Mouse (Mus musculus) hindbrain, embryonic 14.5 days (tissue): ENCODE measurements at regions not wholly inside any gene's neighbourhood (a gene's known extent, or its start where the extent isn't known, plus 50 kb on each side); places are given as distances from the start of the nearest gene placed in this dataset.
A peak's percentile ranks its signal among the peaks of the same experiment; 100 is the strongest.

Experiments used
- ATAC-seq: fragments of 200-750 bp; cut with Nextera tagmentation; 2 replicates; pipeline ENCODE4 v1.8.0; 2017; ENCODE audit warnings: moderate number of reproducible peaks, mild to moderate bottlenecking, moderate TSS enrichment, moderate library complexity; ENCODE audit not compliant: low FRiP score
- DNase-seq: peaks from one replicate; pipeline ENCODE4 v3.0.0-alpha.2; 2015; ENCODE audit warnings: low spot score
- H3K27ac ChIP-seq: fragments of 300-500 bp; sonication (generic); 2 replicates; pipeline ENCODE4 v1.5.1; 2014; ENCODE audit warnings: mild to moderate bottlenecking, moderate library complexity
- H3K27me3 ChIP-seq: fragments of 300-500 bp; sonication (generic); 2 replicates; pipeline ENCODE4 v1.6.1; 2014; ENCODE audit warnings: mild to moderate bottlenecking, low read length, mixed read lengths; ENCODE audit not compliant: control insufficient read depth, insufficient read depth
- H3K36me3 ChIP-seq: fragments of 300-500 bp; sonication (generic); replicated peaks from 2 replicates; pipeline ENCODE4 v1.6.1; 2014; ENCODE audit not compliant: control insufficient read depth, insufficient read depth
- H3K4me1 ChIP-seq: fragments of 300-500 bp; sonication (generic); replicated peaks from 2 replicates; pipeline ENCODE4 v1.6.1; 2014; ENCODE audit warnings: antibody characterized with exemption, low read length, mixed read lengths; ENCODE audit not compliant: control insufficient read depth, insufficient read depth
- H3K4me2 ChIP-seq: fragments of 300-500 bp; sonication (generic); replicated peaks from 2 replicates; pipeline ENCODE4 v1.6.1; 2014; ENCODE audit warnings: mild to moderate bottlenecking, moderate library complexity
- H3K4me3 ChIP-seq: fragments of 300-500 bp; sonication (generic); replicated peaks from 2 replicates; pipeline ENCODE4 v1.5.1; 2014; ENCODE audit warnings: mild to moderate bottlenecking, low read length
- H3K9ac ChIP-seq: fragments of 300-500 bp; sonication (generic); 2 replicates; pipeline ENCODE4 v1.6.1; 2014
- H3K9me3 ChIP-seq: fragments of 300-500 bp; sonication (generic); 2 replicates; pipeline ENCODE4 v1.6.1; 2016; ENCODE audit warnings: low read length; ENCODE audit not compliant: control insufficient read depth
- WGBS: fragments of 180-500 bp; shearing (Covaris S2); extraction: QIAGEN DNeasy Blood & Tissue Kit; methylation state at CpG from one replicate; pipeline ENCODE4 v1.1.7; 2014; 5-methylcytosine and 5-hydroxymethylcytosine counted together

DNA sequence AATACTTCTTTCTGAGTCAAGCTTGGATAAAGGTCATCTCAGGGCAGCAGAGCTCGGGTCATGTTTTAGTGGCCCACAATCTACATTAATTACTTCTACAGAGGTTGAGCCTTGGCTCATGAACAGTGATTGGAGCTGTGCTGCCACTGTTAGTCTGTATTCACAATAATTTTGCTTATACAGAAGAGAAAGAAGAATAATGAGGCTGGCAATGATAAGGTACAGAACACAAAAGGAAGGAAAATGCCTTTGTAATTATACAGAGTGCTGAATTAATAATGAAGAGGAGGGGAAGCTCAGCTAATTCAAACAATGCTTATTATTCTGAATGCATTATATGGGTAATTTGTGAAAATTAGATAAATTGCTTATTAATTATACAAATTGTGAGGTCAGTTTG, 573.9 kb upstream of the Cblb start:
- H3K36me3 ChIP-seq: no peaks in the 10 kb centered on the region
- DNase-seq: no peak
- H3K4me1 ChIP-seq: no peaks in the 10 kb centered on the region
- no peak overlapping the region for H3K4me3 ChIP-seq
- H3K27me3 ChIP-seq: no peaks in the 10 kb centered on the region
- H3K27ac ChIP-seq: no peak overlapping the region
- ATAC-seq: no peak
- H3K9me3 ChIP-seq: no peaks in the 10 kb centered on the region
- no peak overlapping the region for H3K9ac ChIP-seq
- WGBS: 53% methylated on average over 1 of the region's 1 CpGs
- no peak overlapping the region for H3K4me2 ChIP-seq

- DNase-seq: no peak
- Histone ChIP-seq H3K4me3 (no peak overlapping the region), H3K4me2 (no peak overlapping the region), H3K9ac (no peak overlapping the region), H3K9me3 (no peaks in the 10 kb centered on the region), H3K27ac (no peak overlapping the region), H3K27me3 (no peaks in the 10 kb centered on the region), H3K36me3 (no peaks in the 10 kb centered on the region), H3K4me1 (no peaks in the 10 kb centered on the region)
- WGBS: 74% methylated on average over 3 of the region's 3 CpGs
- no peak for ATAC-seq
Measured at GRCm38 (mm10) chr16:51475690-51476089, 555.3 kb upstream of the Cblb start.

DNA sequence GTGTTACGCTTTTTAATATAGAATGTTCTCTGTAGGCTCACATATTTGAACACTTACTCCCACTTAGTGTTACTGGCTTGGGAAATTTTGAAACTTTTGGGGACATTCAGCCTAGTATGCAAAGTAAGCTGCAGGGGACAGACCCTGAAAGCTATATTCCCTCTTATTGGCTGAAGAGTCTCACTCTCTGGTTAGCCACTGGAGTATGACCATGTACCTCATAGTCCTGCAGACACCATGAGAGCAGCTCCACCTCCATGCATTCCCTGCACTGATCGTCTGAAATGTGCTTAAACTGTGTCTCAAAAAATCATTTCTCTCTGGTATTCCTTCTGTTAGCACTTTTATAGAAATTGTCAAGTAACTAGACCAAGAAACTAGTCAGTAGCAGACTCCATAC, 534.9 kb upstream of the Cblb start:
- WGBS: 81% methylated on average over 2 of the region's 2 CpGs
- no peak overlapping the region for H3K9ac ChIP-seq
- no peak overlapping the region for H3K27ac ChIP-seq
- no peak overlapping the region for H3K4me3 ChIP-seq
- no peaks in the 10 kb centered on the region for H3K36me3 ChIP-seq
- no peak for ATAC-seq
- no peaks in the 10 kb centered on the region for H3K4me1 ChIP-seq
- H3K9me3 ChIP-seq: no peaks in the 10 kb centered on the region
- DNase-seq: no peak
- no peak overlapping the region for H3K4me2 ChIP-seq
- H3K27me3 ChIP-seq: no peaks in the 10 kb centered on the region

DNA sequence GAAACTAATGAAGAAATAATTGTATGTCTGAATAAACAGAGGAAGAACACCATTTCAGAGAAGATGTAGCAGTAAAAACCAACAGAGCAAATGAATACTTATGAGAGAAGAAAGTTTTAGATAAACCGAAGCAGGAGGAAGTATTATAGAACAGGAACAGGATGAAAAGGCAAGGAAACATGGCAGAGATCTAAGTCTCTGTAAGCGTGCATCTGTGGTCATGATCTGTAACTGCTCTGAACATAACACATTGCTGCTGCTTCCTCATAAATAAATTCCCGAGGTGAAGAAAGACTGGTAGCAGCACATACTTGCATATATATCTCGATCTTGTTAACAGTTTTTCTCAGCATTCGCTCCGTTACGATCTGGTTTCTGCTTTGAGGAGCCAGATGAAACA, 533.2 kb upstream of the Cblb start:
- Histone ChIP-seq H3K4me3 (no peak overlapping the region), H3K4me1 (no peaks in the 10 kb centered on the region), H3K36me3 (no peaks in the 10 kb centered on the region), H3K27ac (no peak overlapping the region), H3K9me3 (no peaks in the 10 kb centered on the region), H3K4me2 (no peak overlapping the region), H3K27me3 (no peaks in the 10 kb centered on the region), H3K9ac (no peak overlapping the region)
- WGBS: 89% methylated on average over 7 of the region's 7 CpGs
- no peak for ATAC-seq
- no peak for DNase-seq

GRCm38 (mm10) chr16:51517079-51517478, 513.9 kb upstream of the Cblb start:
- H3K27me3 ChIP-seq: no peaks in the 10 kb centered on the region
- no peak overlapping the region for H3K9ac ChIP-seq
- no peak overlapping the region for H3K27ac ChIP-seq
- peaks cover 12% of the 10 kb centered on the region for H3K4me1 ChIP-seq
- DNase-seq: no peak
- no peaks in the 10 kb centered on the region for H3K9me3 ChIP-seq
- 34% methylated on average over 3 of the region's 3 CpGs for WGBS
- H3K4me3 ChIP-seq: no peak overlapping the region
- no peak overlapping the region for H3K4me2 ChIP-seq
- ATAC-seq: no peak
- H3K36me3 ChIP-seq: no peaks in the 10 kb centered on the region

DNA sequence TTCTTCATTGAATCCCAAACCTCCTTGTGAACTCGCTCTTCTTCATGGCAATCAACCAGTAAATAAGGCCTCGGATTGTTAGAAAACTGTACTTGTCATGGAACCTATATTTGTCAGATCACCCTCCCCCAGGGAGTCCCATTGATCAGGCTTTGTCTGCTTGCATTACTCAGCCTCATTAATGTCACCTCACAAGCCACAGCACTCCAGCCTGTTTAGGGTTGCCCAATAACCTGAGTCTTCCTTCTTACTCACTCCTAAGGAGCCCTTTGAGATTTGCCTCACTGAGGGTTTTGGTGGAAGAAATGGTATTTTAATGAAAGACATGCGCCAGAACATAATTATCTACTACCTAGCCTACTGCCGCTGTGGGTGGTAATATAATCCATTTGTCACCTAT, 510.3 kb upstream of the Cblb start:
- 32% methylated on average over 4 of the region's 4 CpGs for WGBS

DNA sequence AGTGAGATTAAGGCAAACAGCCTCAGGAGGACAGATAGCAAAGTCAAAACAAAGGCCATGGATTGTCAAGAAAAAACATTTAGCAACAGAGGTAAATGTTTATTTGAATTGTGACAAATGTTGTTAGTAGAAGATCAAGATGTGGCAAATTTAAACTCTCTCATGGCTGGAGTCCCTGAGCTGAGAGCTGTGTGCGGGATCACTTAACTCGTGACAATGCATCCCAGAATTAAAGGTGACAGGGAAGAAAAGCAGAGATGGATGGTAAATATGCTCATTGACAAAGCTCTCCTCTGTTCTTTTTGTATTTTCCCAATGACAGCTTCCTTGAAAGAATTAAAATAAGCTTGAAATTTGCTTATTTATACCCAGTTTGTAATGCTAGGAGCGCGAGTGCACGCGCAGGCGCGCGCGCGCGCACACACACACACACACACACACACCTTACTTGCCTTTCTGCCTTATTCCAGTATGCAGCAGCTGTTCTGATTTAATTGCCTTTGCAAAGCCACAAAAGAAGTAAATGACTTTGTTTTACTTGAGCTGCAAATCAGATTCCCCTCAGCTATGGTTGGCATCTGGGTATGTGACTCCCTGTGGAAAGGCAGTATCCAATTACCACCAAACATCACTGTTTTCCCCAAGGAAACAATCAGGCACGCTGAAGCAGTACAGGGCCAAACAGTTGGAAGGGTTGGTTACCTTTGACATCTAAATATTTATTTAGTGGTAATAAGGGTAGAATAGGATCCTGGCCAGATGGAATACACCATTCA, 509.5 kb upstream of the Cblb start:
- peak; percentile 51 for DNase-seq
- Histone ChIP-seq H3K36me3 (no peaks in the 10 kb centered on the region), H3K27me3 (no peaks in the 10 kb centered on the region), H3K9ac (peak overlapping the region; percentile 4; the same call in 1 of the 2 replicates), H3K9me3 (no peaks in the 10 kb centered on the region), H3K4me2 (peak overlapping the region; percentile 27), H3K4me3 (peak overlapping the region; percentile 8), H3K27ac (peak overlapping the region; percentile 56), H3K4me1 (peaks cover 12% of the 10 kb centered on the region)
- ATAC-seq: peak; percentile 84
- WGBS: 38% methylated on average over 13 of the region's 13 CpGs

More for the DNA sequence above, 510.3 kb upstream of the Cblb start:
- Histone ChIP-seq H3K9ac (no peak overlapping the region), H3K9me3 (no peaks in the 10 kb centered on the region), H3K4me2 (peak overlapping the region; percentile 27), H3K27ac (peak overlapping the region; percentile 56; the same call in 1 of the 2 replicates), H3K27me3 (no peaks in the 10 kb centered on the region), H3K4me1 (peaks cover 12% of the 10 kb centered on the region), H3K4me3 (no peak overlapping the region), H3K36me3 (no peaks in the 10 kb centered on the region)
- peak; percentile 44; the same call in 1 of the 2 replicates for ATAC-seq
- DNase-seq: no peak

DNA sequence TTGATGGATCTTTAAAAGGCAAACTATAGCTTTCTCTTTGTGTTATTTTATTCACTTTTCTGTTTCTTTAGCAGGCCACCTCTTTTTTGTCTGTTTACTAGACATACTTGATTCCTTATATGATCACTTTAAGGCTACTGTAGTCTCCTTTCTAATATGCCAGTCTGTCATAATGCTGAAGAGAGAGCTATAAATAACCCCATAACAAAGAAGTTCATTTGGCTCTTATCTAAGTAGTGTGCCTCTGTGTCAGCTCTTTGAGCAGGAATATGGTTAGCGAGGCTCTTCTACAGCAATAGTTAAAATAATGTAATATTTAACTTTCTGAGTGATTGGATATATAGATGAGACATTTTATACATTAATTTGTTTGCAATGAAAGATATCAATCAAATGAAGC, 507.0 kb upstream of the Cblb start:
- H3K4me2 ChIP-seq: no peak overlapping the region
- H3K4me1 ChIP-seq: peaks cover 5% of the 10 kb centered on the region
- ATAC-seq (no peak), DNase-seq (no peak)
- no peaks in the 10 kb centered on the region for H3K9me3 ChIP-seq
- no peaks in the 10 kb centered on the region for H3K36me3 ChIP-seq
- no peak overlapping the region for H3K4me3 ChIP-seq
- 88% methylated on average over 1 of the region's 1 CpGs for WGBS
- no peaks in the 10 kb centered on the region for H3K27me3 ChIP-seq
- no peak overlapping the region for H3K27ac ChIP-seq
- no peak overlapping the region for H3K9ac ChIP-seq

DNA sequence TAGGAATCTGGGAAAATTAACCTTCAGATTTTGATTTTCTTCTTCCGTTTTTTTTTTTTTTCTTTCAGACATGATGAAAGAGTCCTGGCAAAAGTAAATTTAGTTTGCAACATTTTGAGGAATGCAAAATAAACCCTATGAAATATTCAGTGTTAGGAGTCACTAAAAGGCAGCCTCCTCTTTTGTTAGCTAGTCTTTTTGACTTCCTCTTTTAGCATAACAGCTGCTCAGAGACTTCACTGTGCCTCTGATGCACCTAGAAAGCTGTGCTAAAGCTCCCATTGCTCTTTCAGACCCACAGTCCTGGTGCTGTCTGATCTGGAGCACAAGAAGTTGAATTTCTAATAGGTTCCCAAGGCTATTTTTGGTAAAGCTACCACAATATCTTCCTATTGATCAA, 498.5 kb upstream of the Cblb start:
- Histone ChIP-seq H3K36me3 (no peaks in the 10 kb centered on the region), H3K27me3 (no peaks in the 10 kb centered on the region), H3K9me3 (no peaks in the 10 kb centered on the region), H3K9ac (no peak overlapping the region), H3K4me3 (no peak overlapping the region), H3K27ac (no peak overlapping the region), H3K4me1 (no peaks in the 10 kb centered on the region; the same call in 1 of the 2 replicates), H3K4me2 (no peak overlapping the region)
- no peak for ATAC-seq
- WGBS: 100% methylated on average over 1 of the region's 1 CpGs
- DNase-seq: no peak

- H3K9ac ChIP-seq: no peak overlapping the region
- no peak overlapping the region for H3K27ac ChIP-seq
- WGBS: 83% methylated on average over 4 of the region's 4 CpGs
- no peak overlapping the region for H3K4me3 ChIP-seq
- no peak overlapping the region for H3K4me2 ChIP-seq
- no peaks in the 10 kb centered on the region for H3K36me3 ChIP-seq
- H3K4me1 ChIP-seq: no peaks in the 10 kb centered on the region
- no peak for DNase-seq
- no peaks in the 10 kb centered on the region for H3K27me3 ChIP-seq
- no peaks in the 10 kb centered on the region for H3K9me3 ChIP-seq
- no peak for ATAC-seq
Measured at GRCm38 (mm10) chr16:51543769-51544168, 487.3 kb upstream of the Cblb start.
